30 mouse cellular contexts compared by ENCODE assay signal in the genomic region with DNA sequence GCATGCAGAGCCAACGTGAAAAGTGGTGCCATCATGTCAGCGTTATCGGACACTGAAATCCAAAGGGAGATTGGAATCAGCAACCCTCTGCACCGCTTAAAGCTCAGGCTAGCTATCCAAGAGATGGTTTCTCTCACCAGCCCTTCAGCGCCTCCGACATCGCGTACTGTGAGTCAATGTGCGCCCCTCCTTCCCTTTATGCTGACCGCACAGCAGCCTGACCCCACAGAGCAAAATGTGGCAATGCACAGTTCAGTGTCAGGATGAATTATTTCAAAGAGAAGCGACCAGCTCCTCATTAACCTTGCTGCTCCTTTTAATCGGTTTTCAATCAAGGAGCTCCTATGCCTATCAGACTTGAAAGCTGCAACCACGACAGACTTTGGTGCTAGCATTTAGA.
DNase-seq lines count a peak whose midpoint lies in the region; ATAC-seq lines count a peak whose summit lies in the region.
"Had no signal": no experiment of that assay in that cellular context is flagged by ENCODE, and none has a peak within 500 bp of the region (broad histone marks: within the 10 kb centered on the region; RNA-seq: fewer than 3 reads in every experiment).

No protein-coding gene starts in this region.

- no peaks in the 10 kb centered on the region for H3K9me3 ChIP-seq in embryonic facial prominence, embryonic 11.5 days (replicated peaks; ENCODE audit: control insufficient read depth, low read length)
- H3K9me3 ChIP-seq in embryonic facial prominence, embryonic 10.5 days = no peaks in the 10 kb centered on the region
- no peaks in the 10 kb centered on the region for H3K9me3 ChIP-seq in hindbrain, embryonic 11.5 days (ENCODE audit: control insufficient read depth, low read length)
- no peaks in the 10 kb centered on the region for H3K9me3 ChIP-seq in hindbrain, embryonic 14.5 days (ENCODE audit: control insufficient read depth, low read length)
- H3K9me3 ChIP-seq in neural tube, embryonic 11.5 days (ENCODE audit: control insufficient read depth, low read length) = no peaks in the 10 kb centered on the region
- no peaks in the 10 kb centered on the region for H3K9me3 ChIP-seq in neural tube, embryonic 15.5 days (replicated peaks)
- H3K9me3 ChIP-seq: embryonic facial prominence, embryonic 15.5 days; hindbrain, embryonic 15.5 days; limb, embryonic 12.5 days; liver, embryonic 15.5 days; midbrain, embryonic 15.5 days; neural tube, embryonic 12.5 days had no signal

- H3K27me3 ChIP-seq in embryonic facial prominence, embryonic 11.5 days (ENCODE audit: control insufficient read depth, insufficient read depth, low read length) = no peaks in the 10 kb centered on the region
- no peaks in the 10 kb centered on the region for H3K27me3 ChIP-seq in embryonic facial prominence, embryonic 10.5 days (replicated peaks; ENCODE audit: low read depth, poor library complexity, severe bottlenecking)
- no peaks in the 10 kb centered on the region for H3K27me3 ChIP-seq in hindbrain, embryonic 11.5 days (ENCODE audit: control insufficient read depth, insufficient read depth, low read length)
- no peaks in the 10 kb centered on the region for H3K27me3 ChIP-seq in hindbrain, embryonic 14.5 days (ENCODE audit: control insufficient read depth, insufficient read depth, low read length)
- no peaks in the 10 kb centered on the region for H3K27me3 ChIP-seq in neural tube, embryonic 11.5 days (ENCODE audit: control insufficient read depth, insufficient read depth, low read length)
- no peaks in the 10 kb centered on the region for H3K27me3 ChIP-seq in neural tube, embryonic 15.5 days (replicated peaks)
- H3K27me3 ChIP-seq: embryonic facial prominence, embryonic 15.5 days; hindbrain, embryonic 15.5 days; limb, embryonic 12.5 days; liver, embryonic 15.5 days; midbrain, embryonic 15.5 days; neural tube, embryonic 12.5 days had no signal

- 40% methylated on average over 13 of the region's 13 CpGs for WGBS in embryonic facial prominence, embryonic 11.5 days
- WGBS in embryonic facial prominence, embryonic 10.5 days = 56% methylated on average over 13 of the region's 13 CpGs
- WGBS in hindbrain, embryonic 11.5 days = 47% methylated on average over 13 of the region's 13 CpGs
- 33% methylated on average over 13 of the region's 13 CpGs for WGBS in hindbrain, embryonic 14.5 days
- WGBS in neural tube, embryonic 11.5 days = 57% methylated on average over 13 of the region's 13 CpGs
- 42% methylated on average over 13 of the region's 13 CpGs for WGBS in neural tube, embryonic 15.5 days

- ATAC-seq in embryonic facial prominence, embryonic 11.5 days (replicated peaks; ENCODE audit: insufficient number of reproducible peaks, low FRiP score, low TSS enrichment, low read depth) = peak; percentile 84
- ATAC-seq in hindbrain, embryonic 11.5 days (ENCODE audit: low FRiP score) = peak; percentile 77
- no peak; the same call in 1 of the 2 replicates for ATAC-seq in hindbrain, embryonic 14.5 days (ENCODE audit: low FRiP score)
- 0 out of 2 replicates have a peak, but pooled peaks have one; percentile 56 for ATAC-seq in neural tube, embryonic 11.5 days (ENCODE audit: insufficient read depth, low FRiP score, low TSS enrichment)
- no peak for ATAC-seq in neural tube, embryonic 15.5 days (ENCODE audit: low FRiP score)
- ATAC-seq: midbrain, embryonic 15.5 days; Patski had no signal

- H3K36me3 ChIP-seq in embryonic facial prominence, embryonic 11.5 days (replicated peaks; ENCODE audit: control insufficient read depth, insufficient read depth, low read depth, low read length) = no peaks in the 10 kb centered on the region
- H3K36me3 ChIP-seq in embryonic facial prominence, embryonic 10.5 days (replicated peaks) = no peaks in the 10 kb centered on the region
- no peaks in the 10 kb centered on the region for H3K36me3 ChIP-seq in hindbrain, embryonic 11.5 days (ENCODE audit: control insufficient read depth, insufficient read depth, low read length)
- H3K36me3 ChIP-seq in hindbrain, embryonic 14.5 days (replicated peaks; ENCODE audit: control insufficient read depth, insufficient read depth) = peaks cover 4% of the 10 kb centered on the region; the same call in 1 of the 2 replicates
- no peaks in the 10 kb centered on the region for H3K36me3 ChIP-seq in neural tube, embryonic 11.5 days (ENCODE audit: control insufficient read depth, insufficient read depth, low read length)
- no peaks in the 10 kb centered on the region for H3K36me3 ChIP-seq in neural tube, embryonic 15.5 days
- H3K36me3 ChIP-seq: embryonic facial prominence, embryonic 15.5 days; G1E; limb, embryonic 12.5 days; liver, embryonic 15.5 days; midbrain, embryonic 15.5 days; neural tube, embryonic 12.5 days had no signal

- no peak for DNase-seq in embryonic facial prominence, embryonic 11.5 days (ENCODE audit: low spot score)
- no peak for DNase-seq in embryonic facial prominence, embryonic 10.5 days (ENCODE audit: low spot score)
- peak; percentile 31 for DNase-seq in hindbrain, embryonic 11.5 days (ENCODE audit: low spot score)
- no peak for DNase-seq in hindbrain, embryonic 14.5 days (ENCODE audit: low spot score)
- no peak for DNase-seq in neural tube, embryonic 11.5 days (ENCODE audit: low spot score)
- DNase-seq in adrenal gland, postnatal 25 days = no peak
- DNase-seq in right cerebral cortex, postnatal 4 days = no peak
- DNase-seq: adrenal gland, postnatal 36 days; cerebellum, adult 18-20 months; cerebellum, postnatal 14 days; gastrocnemius, postnatal 10 days; heart, postnatal 14 days; kidney, adult 18-20 months; kidney, postnatal 36 days; lung, embryonic 14.5 days; lung, postnatal 14 days; right cerebral cortex, postnatal 25 days; spleen, adult 18-20 months; thymus, postnatal 14 days had no signal

- no peak overlapping the region for H3K4me3 ChIP-seq in embryonic facial prominence, embryonic 11.5 days (ENCODE audit: low read depth, low read length)
- H3K4me3 ChIP-seq in embryonic facial prominence, embryonic 10.5 days = no peak overlapping the region
- no peak overlapping the region for H3K4me3 ChIP-seq in hindbrain, embryonic 11.5 days (ENCODE audit: low read depth, low read length)
- no peak overlapping the region for H3K4me3 ChIP-seq in hindbrain, embryonic 14.5 days (replicated peaks; ENCODE audit: low read length)
- no peak overlapping the region for H3K4me3 ChIP-seq in neural tube, embryonic 11.5 days (ENCODE audit: low read depth, low read length)
- no peak overlapping the region for H3K4me3 ChIP-seq in neural tube, embryonic 15.5 days (replicated peaks)
- H3K4me3 ChIP-seq: embryonic facial prominence, embryonic 15.5 days; hindbrain, embryonic 15.5 days; layer of hippocampus, adult 2 months; left cerebral cortex, adult 2 months; limb, embryonic 12.5 days; liver, embryonic 15.5 days; midbrain, embryonic 15.5 days; neural tube, embryonic 12.5 days had no signal

- H3K4me2 ChIP-seq in embryonic facial prominence, embryonic 11.5 days (ENCODE audit: low read depth, low read length) = no peak overlapping the region
- no peak overlapping the region for H3K4me2 ChIP-seq in hindbrain, embryonic 11.5 days (replicated peaks; ENCODE audit: low read depth, low read length)
- no peak overlapping the region for H3K4me2 ChIP-seq in hindbrain, embryonic 14.5 days (replicated peaks)
- H3K4me2 ChIP-seq in neural tube, embryonic 11.5 days (ENCODE audit: low read depth) = no peak overlapping the region
- H3K4me2 ChIP-seq in neural tube, embryonic 15.5 days = no peak overlapping the region
- H3K4me2 ChIP-seq: embryonic facial prominence, embryonic 15.5 days; hindbrain, embryonic 15.5 days; limb, embryonic 12.5 days; liver, embryonic 15.5 days; lung, embryonic 14.5 days; midbrain, embryonic 15.5 days; neural tube, embryonic 12.5 days had no signal

- no peak overlapping the region for H3K27ac ChIP-seq in embryonic facial prominence, embryonic 11.5 days (replicated peaks; ENCODE audit: low read depth, low read length)
- H3K27ac ChIP-seq in embryonic facial prominence, embryonic 10.5 days (replicated peaks) = no peak overlapping the region
- no peak overlapping the region for H3K27ac ChIP-seq in hindbrain, embryonic 11.5 days (ENCODE audit: low read depth, low read length)
- no peak overlapping the region for H3K27ac ChIP-seq in hindbrain, embryonic 14.5 days
- no peak overlapping the region for H3K27ac ChIP-seq in neural tube, embryonic 11.5 days (ENCODE audit: low read depth, low read length)
- H3K27ac ChIP-seq in neural tube, embryonic 15.5 days (replicated peaks) = no peak overlapping the region
- H3K27ac ChIP-seq: embryonic facial prominence, embryonic 15.5 days; hindbrain, embryonic 15.5 days; layer of hippocampus, adult 2 months; left cerebral cortex, adult 2 months; limb, embryonic 12.5 days; liver, embryonic 15.5 days; midbrain, embryonic 15.5 days; neural tube, embryonic 12.5 days had no signal

- H3K4me1 ChIP-seq in embryonic facial prominence, embryonic 11.5 days (ENCODE audit: control insufficient read depth, insufficient read depth, low read length) = no peaks in the 10 kb centered on the region
- H3K4me1 ChIP-seq in embryonic facial prominence, embryonic 10.5 days = no peaks in the 10 kb centered on the region
- no peaks in the 10 kb centered on the region for H3K4me1 ChIP-seq in hindbrain, embryonic 11.5 days (replicated peaks; ENCODE audit: control insufficient read depth, insufficient read depth, low read length)
- no peaks in the 10 kb centered on the region for H3K4me1 ChIP-seq in hindbrain, embryonic 14.5 days (replicated peaks; ENCODE audit: control insufficient read depth, insufficient read depth, low read length)
- no peaks in the 10 kb centered on the region for H3K4me1 ChIP-seq in neural tube, embryonic 11.5 days (ENCODE audit: control insufficient read depth, insufficient read depth, low read length)
- no peaks in the 10 kb centered on the region for H3K4me1 ChIP-seq in neural tube, embryonic 15.5 days
- H3K4me1 ChIP-seq: embryonic facial prominence, embryonic 15.5 days; hindbrain, embryonic 15.5 days; limb, embryonic 12.5 days; liver, embryonic 15.5 days; midbrain, embryonic 15.5 days; neural tube, embryonic 12.5 days had no signal

- H3K9ac ChIP-seq in embryonic facial prominence, embryonic 11.5 days (replicated peaks; ENCODE audit: low read length) = no peak overlapping the region
- no peak overlapping the region for H3K9ac ChIP-seq in hindbrain, embryonic 11.5 days (ENCODE audit: low read depth, low read length)
- no peak overlapping the region for H3K9ac ChIP-seq in hindbrain, embryonic 14.5 days
- no peak overlapping the region for H3K9ac ChIP-seq in neural tube, embryonic 11.5 days (ENCODE audit: low read length)
- H3K9ac ChIP-seq in neural tube, embryonic 15.5 days (replicated peaks) = no peak overlapping the region
- H3K9ac ChIP-seq: embryonic facial prominence, embryonic 15.5 days; hindbrain, embryonic 15.5 days; limb, embryonic 12.5 days; liver, embryonic 15.5 days; lung, embryonic 14.5 days; midbrain, embryonic 15.5 days; neural tube, embryonic 12.5 days had no signal

Comparison
In these comparisons a context has a peak if more than half of its experiments do, and no peak if none do; other contexts are left out.
1. ATAC-seq: peak in embryonic facial prominence, embryonic 11.5 days (single experiment), hindbrain, embryonic 11.5 days (single experiment) and neural tube, embryonic 11.5 days (single experiment); none in hindbrain, embryonic 14.5 days (single experiment) and neural tube, embryonic 15.5 days (single experiment).